Mouse (Mus musculus): ENCODE measurements at regions not wholly inside any gene's neighbourhood (a gene's known extent, or its start where the extent isn't known, plus 50 kb on each side); places are given as distances from the start of the nearest gene placed in this dataset.

DNA sequence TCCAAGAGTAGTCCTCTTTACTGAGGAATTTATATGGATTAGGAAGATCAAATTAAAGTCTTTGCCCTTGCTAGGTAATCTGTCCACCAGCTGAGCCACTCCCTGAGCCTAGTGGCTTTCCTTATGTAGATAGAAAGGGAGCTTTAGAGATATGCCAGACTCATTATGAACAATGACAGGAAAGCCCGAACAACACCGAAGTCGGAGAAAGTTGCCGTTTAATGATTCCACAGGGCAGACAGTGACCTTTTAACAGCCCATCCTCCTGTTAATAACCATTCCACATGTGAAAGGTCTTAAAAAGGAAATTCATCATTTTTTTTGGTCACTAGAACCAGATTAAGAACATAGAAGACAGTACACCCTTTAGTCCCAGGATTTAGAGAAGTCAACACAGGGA, 130.7 kb upstream of the Tbl1xr1 start:
- TF ChIP-seq CTCF (IDR thresholded peaks at IDR 0.05; ENCODE audit: low read depth, low read length) (no peak), POLR2A (IDR thresholded peaks at IDR 0.05; ENCODE audit: extremely low read depth, insufficient read depth, low read length) (no peak)
